Mouse (Mus musculus): Measurements from ENCODE around the gene Celf2. TPM values are rescaled to one million over a fixed set of nuclear protein-coding genes. Genes with fewer than 3 reads are reported as not detected.

Celf2 gene
- polyA plus RNA-seq, 1 experiment from 2014 or later: 12.3 TPM

DNA sequence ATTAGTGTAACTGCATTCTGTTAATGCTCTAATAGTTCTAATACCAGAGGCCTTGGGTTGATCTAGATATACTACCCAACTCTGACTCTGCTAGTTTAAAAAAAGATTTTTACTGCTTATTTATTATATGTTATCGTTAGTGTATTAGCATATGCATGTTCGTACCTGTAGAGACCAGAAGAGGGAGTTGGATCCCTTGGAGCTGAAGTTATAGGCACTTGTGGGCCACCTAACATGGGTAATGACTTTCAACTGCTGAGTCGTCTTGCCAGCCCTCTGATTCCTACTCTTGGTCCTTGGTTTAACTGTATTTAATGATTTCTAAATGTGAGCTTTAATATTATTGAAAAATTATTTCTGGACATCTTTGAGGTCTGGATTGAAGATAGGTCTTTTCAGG is 948.0 kb downstream of the Celf2 start:
- WGBS: 96% methylated on average over 3 of the region's 3 CpGs
- H3K4me3 ChIP-seq (ENCODE audit: low read length): no peak overlapping the region
- H3K27ac ChIP-seq (ENCODE audit: low read depth, low read length): no peak overlapping the region

DNA sequence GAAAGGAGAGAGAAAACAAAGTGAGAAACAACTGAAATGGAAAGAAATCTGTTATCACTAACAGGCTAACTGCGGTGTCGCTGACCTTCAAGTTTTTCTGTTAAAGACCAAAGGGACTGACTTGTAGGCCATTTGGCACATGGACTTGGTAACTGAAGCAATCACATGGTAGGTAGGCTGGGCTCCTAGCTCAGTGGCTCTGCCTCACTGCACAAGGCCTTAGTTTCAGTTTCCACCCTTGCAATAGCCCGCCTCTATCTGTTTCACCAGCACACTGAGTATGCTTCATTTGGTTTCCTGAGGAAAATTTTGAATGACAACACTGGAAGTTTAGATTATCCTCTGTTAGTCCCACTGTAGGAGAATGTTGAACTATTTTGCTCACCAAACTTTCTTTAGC is 948.6 kb downstream of the Celf2 start:
- no peaks in the 10 kb centered on the region for H3K9me3 ChIP-seq (ENCODE audit: control insufficient read depth, low read length)
- no peak overlapping the region for H3K4me3 ChIP-seq (ENCODE audit: low read length)
- no peak overlapping the region for H3K27ac ChIP-seq (ENCODE audit: low read depth, low read length)
- H3K4me2 ChIP-seq (replicated peaks; ENCODE audit: low read depth, low read length): no peak overlapping the region
- no peak overlapping the region for H3K9ac ChIP-seq (ENCODE audit: low read depth, low read length)
- no peaks in the 10 kb centered on the region for H3K36me3 ChIP-seq (ENCODE audit: control insufficient read depth, insufficient read depth, low read length)
- no peaks in the 10 kb centered on the region for H3K27me3 ChIP-seq (ENCODE audit: control insufficient read depth, insufficient read depth, low read length)
- no peaks in the 10 kb centered on the region for H3K4me1 ChIP-seq (ENCODE audit: control insufficient read depth, insufficient read depth, low read length)
- no peak for ATAC-seq (ENCODE audit: low FRiP score, low TSS enrichment)
- WGBS: 84% methylated on average over 3 of the region's 3 CpGs

More for the DNA sequence above, 948.0 kb downstream of the Celf2 start:
- H3K9ac ChIP-seq (ENCODE audit: low read depth, low read length): no peak overlapping the region
- no peaks in the 10 kb centered on the region for H3K4me1 ChIP-seq (ENCODE audit: control insufficient read depth, insufficient read depth, low read length)
- H3K36me3 ChIP-seq (ENCODE audit: control insufficient read depth, insufficient read depth, low read length): no peaks in the 10 kb centered on the region
- no peaks in the 10 kb centered on the region for H3K27me3 ChIP-seq (ENCODE audit: control insufficient read depth, insufficient read depth, low read length)
- H3K4me2 ChIP-seq (replicated peaks; ENCODE audit: low read depth, low read length): no peak overlapping the region
- no peak for ATAC-seq (ENCODE audit: low FRiP score, low TSS enrichment)
- H3K9me3 ChIP-seq (ENCODE audit: control insufficient read depth, low read length): no peaks in the 10 kb centered on the region

DNA sequence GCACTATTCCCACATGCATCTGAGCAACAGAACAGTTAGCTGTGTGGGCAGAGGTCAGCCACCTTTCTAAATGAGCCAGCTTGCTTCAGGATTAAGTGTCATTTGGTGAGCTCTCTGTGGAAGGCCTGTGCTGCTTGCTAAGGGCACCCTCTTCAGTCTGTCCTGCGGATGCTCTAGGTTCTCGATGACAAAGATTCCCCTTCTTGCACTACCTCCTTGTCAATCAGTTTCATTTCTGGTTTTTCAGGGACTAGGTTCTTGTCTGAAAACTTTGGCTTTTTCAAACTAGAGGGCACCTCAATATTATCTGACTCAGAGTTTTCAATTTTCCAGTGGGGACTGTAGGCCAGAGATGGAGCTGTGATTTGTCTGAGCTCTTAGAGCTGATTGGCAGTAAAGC is 949.8 kb downstream of the Celf2 start:
- Histone ChIP-seq H3K36me3 (ENCODE audit: control insufficient read depth, insufficient read depth, low read length) (no peaks in the 10 kb centered on the region), H3K9ac (ENCODE audit: low read depth, low read length) (no peak overlapping the region), H3K27me3 (ENCODE audit: control insufficient read depth, insufficient read depth, low read length) (no peaks in the 10 kb centered on the region), H3K4me1 (ENCODE audit: control insufficient read depth, insufficient read depth, low read length) (no peaks in the 10 kb centered on the region), H3K27ac (ENCODE audit: low read depth, low read length) (no peak overlapping the region), H3K4me3 (ENCODE audit: low read length) (no peak overlapping the region), H3K9me3 (ENCODE audit: control insufficient read depth, low read length) (no peaks in the 10 kb centered on the region), H3K4me2 (replicated peaks; ENCODE audit: low read depth, low read length) (no peak overlapping the region)
- no peak for ATAC-seq (ENCODE audit: low FRiP score, low TSS enrichment)
- WGBS: 81% methylated on average over 2 of the region's 2 CpGs

DNA sequence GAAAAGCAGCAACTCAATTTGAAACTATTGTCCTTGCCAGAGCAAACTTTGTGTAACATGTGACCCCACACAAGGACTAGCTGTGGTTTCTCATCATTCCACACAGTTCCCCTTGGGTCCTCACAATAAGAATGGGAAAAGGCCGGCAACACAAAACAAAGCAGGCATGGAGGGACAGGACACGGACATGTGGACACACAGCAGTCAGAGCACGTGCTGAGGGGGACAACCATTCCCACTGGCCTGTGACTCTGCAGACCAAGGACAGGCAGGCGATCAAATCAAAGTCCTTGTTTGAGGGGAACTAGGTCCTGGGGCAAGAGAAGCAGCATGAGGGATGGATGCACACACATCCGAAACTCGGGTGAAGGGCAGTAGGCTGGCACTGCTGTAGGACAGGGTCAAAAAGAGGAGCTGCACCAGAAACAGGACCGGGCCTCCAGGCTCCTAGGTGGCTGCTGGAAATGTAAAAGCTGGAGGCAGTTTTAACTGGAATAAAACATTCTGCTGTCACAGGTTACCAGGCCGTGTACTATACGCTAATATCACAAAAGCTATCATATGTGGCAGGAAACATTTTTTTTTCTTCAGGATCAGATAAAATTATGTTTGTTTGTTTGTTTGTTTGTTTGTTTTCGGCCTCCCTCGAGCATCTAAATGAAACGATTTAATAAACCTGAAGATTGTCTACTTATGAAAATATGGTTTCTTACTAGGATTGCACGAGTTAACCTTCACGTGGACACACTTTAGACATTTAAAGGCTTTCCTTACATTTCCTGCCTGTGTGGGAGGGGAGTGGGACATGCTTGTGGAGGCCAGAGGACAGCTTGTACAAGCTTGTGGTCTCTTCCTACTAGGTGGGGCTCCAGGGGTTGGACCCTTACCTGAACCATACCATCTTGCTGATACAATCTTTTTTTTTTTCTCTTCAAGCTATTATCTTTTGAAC is 950.8 kb downstream of the Celf2 start:
- no peaks in the 10 kb centered on the region for H3K36me3 ChIP-seq (ENCODE audit: control insufficient read depth, insufficient read depth, low read length)
- 78% methylated on average over 14 of the region's 14 CpGs for WGBS
- H3K4me2 ChIP-seq (replicated peaks; ENCODE audit: low read depth, low read length): no peak overlapping the region
- no peak for ATAC-seq (ENCODE audit: low FRiP score, low TSS enrichment)
- H3K4me3 ChIP-seq (ENCODE audit: low read length): no peak overlapping the region
- H3K27ac ChIP-seq (ENCODE audit: low read depth, low read length): no peak overlapping the region
- no peaks in the 10 kb centered on the region for H3K4me1 ChIP-seq (ENCODE audit: control insufficient read depth, insufficient read depth, low read length)
- no peaks in the 10 kb centered on the region for H3K27me3 ChIP-seq (ENCODE audit: control insufficient read depth, insufficient read depth, low read length)
- H3K9me3 ChIP-seq (ENCODE audit: control insufficient read depth, low read length): no peaks in the 10 kb centered on the region
- no peak overlapping the region for H3K9ac ChIP-seq (ENCODE audit: low read depth, low read length)

DNA sequence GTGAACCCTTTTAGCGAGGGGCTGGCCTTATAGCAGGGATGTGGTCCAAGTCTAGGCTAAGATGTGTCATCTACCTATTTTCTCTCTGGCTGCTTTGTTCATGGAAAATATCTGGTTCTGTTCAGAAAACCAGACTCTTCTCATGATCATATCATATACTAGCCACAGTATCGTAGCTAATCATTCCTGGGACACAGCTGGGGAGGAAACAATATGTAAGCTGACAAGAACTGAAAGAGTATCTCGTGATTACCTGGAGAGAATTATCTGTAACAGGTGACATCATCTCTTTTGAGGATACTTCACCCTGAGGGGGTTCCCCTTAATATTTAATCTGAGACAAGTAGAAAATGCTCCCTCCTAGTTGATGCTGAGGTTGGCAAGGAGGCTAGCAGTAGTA is 951.6 kb downstream of the Celf2 start:
- Histone ChIP-seq H3K4me3 (ENCODE audit: low read length) (no peak overlapping the region), H3K9me3 (ENCODE audit: control insufficient read depth, low read length) (no peaks in the 10 kb centered on the region), H3K27ac (ENCODE audit: low read depth, low read length) (no peak overlapping the region), H3K4me1 (ENCODE audit: control insufficient read depth, insufficient read depth, low read length) (no peaks in the 10 kb centered on the region), H3K27me3 (ENCODE audit: control insufficient read depth, insufficient read depth, low read length) (no peaks in the 10 kb centered on the region), H3K4me2 (replicated peaks; ENCODE audit: low read depth, low read length) (no peak overlapping the region), H3K9ac (ENCODE audit: low read depth, low read length) (no peak overlapping the region), H3K36me3 (ENCODE audit: control insufficient read depth, insufficient read depth, low read length) (no peaks in the 10 kb centered on the region)
- no peak for ATAC-seq (ENCODE audit: low FRiP score, low TSS enrichment)
- 82% methylated on average over 3 of the region's 3 CpGs for WGBS

DNA sequence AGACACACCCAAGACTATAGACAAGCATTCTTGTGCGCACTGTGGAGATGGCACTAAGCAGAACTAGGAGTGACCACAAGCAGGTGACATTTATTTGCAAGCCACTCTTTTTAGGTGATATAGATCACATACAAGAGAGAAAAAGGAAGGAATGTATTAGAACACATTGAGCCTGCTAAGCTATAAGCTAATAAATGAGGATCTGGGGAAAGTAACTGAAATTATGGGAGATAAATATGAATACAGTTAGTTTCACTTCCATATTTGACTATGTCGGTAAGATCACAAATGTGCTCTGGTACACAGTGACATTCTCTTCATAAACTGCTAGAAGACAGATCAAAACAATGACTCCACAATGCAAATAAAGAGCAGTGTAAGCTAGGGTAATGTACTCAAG is 952.5 kb downstream of the Celf2 start:
- H3K9ac ChIP-seq (ENCODE audit: low read depth, low read length): no peak overlapping the region
- 94% methylated on average over 2 of the region's 2 CpGs for WGBS
- no peaks in the 10 kb centered on the region for H3K9me3 ChIP-seq (ENCODE audit: control insufficient read depth, low read length)
- H3K4me2 ChIP-seq (replicated peaks; ENCODE audit: low read depth, low read length): no peak overlapping the region
- ATAC-seq (ENCODE audit: low FRiP score, low TSS enrichment): no peak
- H3K27ac ChIP-seq (ENCODE audit: low read depth, low read length): no peak overlapping the region
- H3K27me3 ChIP-seq (ENCODE audit: control insufficient read depth, insufficient read depth, low read length): no peaks in the 10 kb centered on the region
- H3K36me3 ChIP-seq (ENCODE audit: control insufficient read depth, insufficient read depth, low read length): no peaks in the 10 kb centered on the region
- H3K4me1 ChIP-seq (ENCODE audit: control insufficient read depth, insufficient read depth, low read length): no peaks in the 10 kb centered on the region
- no peak overlapping the region for H3K4me3 ChIP-seq (ENCODE audit: low read length)

DNA sequence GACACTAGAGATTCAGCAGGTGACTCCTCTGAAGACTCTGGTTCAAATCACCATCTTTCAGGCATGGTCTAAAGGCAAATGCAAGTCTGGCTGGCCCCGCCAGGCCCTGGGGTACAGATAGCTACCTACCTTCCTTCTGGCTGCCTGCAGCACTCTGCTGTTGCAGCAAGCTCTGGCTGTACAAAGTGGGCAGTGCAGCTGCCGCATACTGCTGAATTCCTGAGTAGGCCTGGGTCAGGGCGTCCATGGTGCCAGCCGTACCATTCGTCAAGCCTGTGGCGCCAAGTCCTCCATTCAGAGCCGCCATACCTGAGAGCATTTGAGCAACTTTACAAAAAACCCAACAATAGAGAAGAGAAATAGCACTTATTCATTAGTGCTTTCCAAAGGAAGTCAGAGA is 955.7 kb downstream of the Celf2 start:
- no peak overlapping the region; the same call in 1 of the 2 replicates for H3K9ac ChIP-seq (ENCODE audit: low read depth, low read length)
- H3K4me3 ChIP-seq (ENCODE audit: low read length): no peak overlapping the region
- H3K27me3 ChIP-seq (ENCODE audit: control insufficient read depth, insufficient read depth, low read length): no peaks in the 10 kb centered on the region
- no peak for ATAC-seq (ENCODE audit: low FRiP score, low TSS enrichment)
- H3K9me3 ChIP-seq (ENCODE audit: control insufficient read depth, low read length): no peaks in the 10 kb centered on the region
- no peaks in the 10 kb centered on the region for H3K4me1 ChIP-seq (ENCODE audit: control insufficient read depth, insufficient read depth, low read length)
- 94% methylated on average over 7 of the region's 7 CpGs for WGBS
- H3K4me2 ChIP-seq (replicated peaks; ENCODE audit: low read depth, low read length): no peak overlapping the region
- H3K27ac ChIP-seq (ENCODE audit: low read depth, low read length): no peak overlapping the region
- no peaks in the 10 kb centered on the region for H3K36me3 ChIP-seq (ENCODE audit: control insufficient read depth, insufficient read depth, low read length)

DNA sequence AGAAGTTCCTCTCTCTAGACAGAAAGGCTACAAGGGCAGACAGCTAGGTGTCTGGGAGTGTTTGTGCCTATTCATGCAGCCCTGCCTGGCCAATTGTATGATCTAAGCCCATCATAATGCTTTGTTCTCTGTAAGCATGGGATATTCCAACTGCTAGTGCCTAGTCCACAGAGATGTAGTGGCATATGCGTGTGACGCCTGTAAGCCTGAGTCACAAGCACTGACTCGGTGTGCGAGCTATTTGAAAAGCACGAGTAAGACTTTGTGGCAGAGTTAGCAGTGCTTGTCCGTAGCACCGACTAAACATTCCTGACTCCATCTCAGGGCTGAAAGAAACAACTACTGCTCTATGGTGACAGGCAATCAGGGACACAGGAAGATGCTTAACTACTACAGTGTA is 960.1 kb downstream of the Celf2 start:
- H3K4me2 ChIP-seq (replicated peaks; ENCODE audit: low read depth, low read length): no peak overlapping the region
- no peak for ATAC-seq (ENCODE audit: low FRiP score, low TSS enrichment)
- 94% methylated on average over 7 of the region's 7 CpGs for WGBS

DNA sequence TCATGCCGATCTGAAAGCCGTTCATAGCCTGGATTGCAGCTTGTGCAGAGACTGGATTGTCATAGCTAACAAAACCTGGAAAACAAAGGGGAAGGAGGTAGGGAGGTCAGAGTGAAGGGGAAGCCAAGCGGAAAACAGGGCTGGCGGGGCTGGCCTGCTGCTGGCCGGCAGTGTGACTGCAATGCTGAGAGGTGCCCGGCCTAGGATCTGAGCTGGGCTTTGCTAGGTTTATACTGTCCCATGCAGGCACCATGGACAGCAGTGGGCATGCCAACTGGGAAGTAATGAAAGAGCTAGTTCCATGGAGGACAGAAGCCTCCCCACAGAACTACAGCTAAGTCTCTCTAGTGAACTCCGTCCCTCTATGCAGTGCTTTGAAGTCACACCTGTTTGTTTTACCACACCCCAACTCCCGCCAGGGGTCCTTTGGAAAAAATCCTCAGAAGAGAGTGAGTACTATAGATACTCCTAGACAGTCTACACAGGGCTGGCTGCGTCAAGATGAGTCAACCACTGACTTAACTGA is 962.2 kb downstream of the Celf2 start:
- peak overlapping the region; percentile 1; the same call in 1 of the 2 replicates for H3K9ac ChIP-seq (ENCODE audit: low read depth, low read length)
- H3K27me3 ChIP-seq (ENCODE audit: control insufficient read depth, insufficient read depth, low read length): no peaks in the 10 kb centered on the region
- H3K4me2 ChIP-seq (replicated peaks; ENCODE audit: low read depth, low read length): no peak overlapping the region
- H3K36me3 ChIP-seq (ENCODE audit: control insufficient read depth, insufficient read depth, low read length): no peaks in the 10 kb centered on the region
- peak; percentile 89 for ATAC-seq (ENCODE audit: low FRiP score, low TSS enrichment)
- no peaks in the 10 kb centered on the region for H3K9me3 ChIP-seq (ENCODE audit: control insufficient read depth, low read length)
- no peak overlapping the region for H3K4me3 ChIP-seq (ENCODE audit: low read length)
- no peak overlapping the region for H3K27ac ChIP-seq (ENCODE audit: low read depth, low read length)
- H3K4me1 ChIP-seq (ENCODE audit: control insufficient read depth, insufficient read depth, low read length): 0 out of 2 replicates have a peak, but pooled peaks cover 6% of the 10 kb centered on the region
- 29% methylated on average over 9 of the region's 9 CpGs for WGBS

More for the DNA sequence above, 960.1 kb downstream of the Celf2 start:
- Histone ChIP-seq H3K36me3 (ENCODE audit: control insufficient read depth, insufficient read depth, low read length) (no peaks in the 10 kb centered on the region), H3K27me3 (ENCODE audit: control insufficient read depth, insufficient read depth, low read length) (no peaks in the 10 kb centered on the region), H3K4me3 (ENCODE audit: low read length) (no peak overlapping the region), H3K9me3 (ENCODE audit: control insufficient read depth, low read length) (no peaks in the 10 kb centered on the region), H3K4me1 (ENCODE audit: control insufficient read depth, insufficient read depth, low read length) (0 out of 2 replicates have a peak, but pooled peaks cover 6% of the 10 kb centered on the region), H3K9ac (ENCODE audit: low read depth, low read length) (no peak overlapping the region), H3K27ac (ENCODE audit: low read depth, low read length) (no peak overlapping the region)

All from kidney, embryonic 14.5 days (tissue).